Mouse (Mus musculus) ES-Bruce4 (cell line): Measurements from ENCODE around the gene Slc37a1. TPM values are rescaled to one million over a fixed set of nuclear protein-coding genes. Genes with fewer than 3 reads are reported as not detected.
A peak's percentile ranks its signal among the peaks of the same experiment; 100 is the strongest.

Experiments
- H3K27ac ChIP-seq: 2 replicates; pipeline ENCODE4 v1.5.1; 2012; ENCODE audit warnings: low read length, inconsistent platforms; ENCODE audit not compliant: insufficient read depth
- H3K27me3 ChIP-seq: 2 replicates; pipeline ENCODE4 v1.6.1; 2012; ENCODE audit warnings: mild to moderate bottlenecking, low read length, inconsistent platforms; ENCODE audit not compliant: control insufficient read depth, poor library complexity, insufficient read depth, severe bottlenecking
- H3K36me3 ChIP-seq: 2 replicates; pipeline ENCODE4 v1.6.1; 2012; ENCODE audit warnings: inconsistent platforms, mild to moderate bottlenecking, low read length, moderate library complexity; ENCODE audit not compliant: control insufficient read depth, poor library complexity, insufficient read depth, severe bottlenecking
- H3K4me1 ChIP-seq: one replicate; pipeline ENCODE4 v1.8.1; 2011; ENCODE audit warnings: low read length; ENCODE audit not compliant: control insufficient read depth, insufficient read depth
- H3K4me3 ChIP-seq: 2 replicates; pipeline ENCODE4 v1.5.1; 2011; ENCODE audit warnings: low read depth, mild to moderate bottlenecking, low read length
- H3K9ac ChIP-seq: 2 replicates; pipeline ENCODE4 v1.6.1; 2012; ENCODE audit warnings: low read depth, mild to moderate bottlenecking, inconsistent platforms; ENCODE audit not compliant: poor library complexity, severe bottlenecking
- H3K9me3 ChIP-seq: replicated peaks from 2 replicates; pipeline ENCODE4 v1.6.1; 2012; ENCODE audit warnings: mild to moderate bottlenecking, low read length, inconsistent platforms; ENCODE audit not compliant: control insufficient read depth, poor library complexity, insufficient read depth, severe bottlenecking
- CTCF ChIP-seq: IDR thresholded peaks from one replicate; pipeline ENCODE4 v1.8.1; 2011; ENCODE audit warnings: low read depth, low read length
- EP300 ChIP-seq: IDR thresholded peaks from 2 replicates; pipeline ENCODE4 v1.6.1; 2011; ENCODE audit warnings: low read depth, low read length; ENCODE audit not compliant: insufficient read depth
- POLR2A ChIP-seq: IDR thresholded peaks from one replicate; pipeline ENCODE4 v1.8.1; 2011; ENCODE audit warnings: low read length; ENCODE audit not compliant: insufficient read depth
- polyA plus RNA-seq: library from polyadenylated mRNA; stranded (reverse); fragments of >200 nt; gene quantifications from 2 replicates; pipeline ENCODE4 v1.2.4, GENCODE M21; 2011; ENCODE audit warnings: low read depth; ENCODE audit not compliant: missing spikeins, insufficient read depth, insufficient read length

The Slc37a1 gene
- polyA plus RNA-seq, 1 experiment, result 13.4 TPM

DNA sequence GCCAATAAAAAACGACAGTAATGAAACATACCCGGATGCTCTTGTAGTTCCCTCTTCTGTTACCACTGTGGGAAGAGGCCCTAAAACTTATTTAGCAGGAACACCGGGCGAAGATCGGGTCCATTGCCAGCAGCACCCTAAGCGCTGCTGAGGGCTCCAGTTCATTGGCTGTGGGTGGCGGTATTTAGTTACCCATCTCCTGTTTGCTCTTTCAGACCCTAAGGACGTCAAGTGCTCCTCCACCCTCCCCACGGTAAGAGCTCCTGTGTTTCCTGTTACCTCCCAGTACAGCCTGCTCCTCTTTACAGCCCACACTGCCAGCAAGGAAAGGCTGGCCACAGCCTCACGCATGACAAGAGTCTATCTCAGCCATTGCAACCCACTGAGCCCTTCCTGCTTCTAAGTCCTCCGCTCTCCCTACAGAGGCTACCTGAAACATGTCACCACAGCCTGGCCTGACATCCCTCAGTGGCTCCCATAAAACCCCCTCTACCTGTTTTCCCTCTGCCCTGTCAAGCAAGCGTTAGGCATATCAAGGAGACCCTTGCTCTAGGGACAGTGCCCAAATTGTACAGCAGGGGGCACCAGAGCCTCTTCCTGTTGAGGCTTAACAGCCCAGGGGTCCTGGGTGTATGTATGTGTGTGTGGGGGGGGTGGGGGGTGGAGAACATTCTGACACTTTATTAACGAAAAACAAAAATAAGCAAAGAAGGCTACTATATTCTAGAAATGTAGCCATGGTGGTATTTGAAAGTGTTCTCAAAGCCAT lies 39.0 kb downstream of the Slc37a1 start:
- Histone ChIP-seq H3K9ac (no peak overlapping the region), H3K27me3 (no peaks in the 10 kb centered on the region)

GRCm38 (mm10) chr17:31326220-31326852 lies 39.7 kb downstream of the Slc37a1 start:
- no peak overlapping the region for H3K9ac ChIP-seq
- H3K4me3 ChIP-seq, result no peak overlapping the region

More for the DNA sequence above, 39.0 kb downstream of the Slc37a1 start:
- peak overlapping the region; percentile 1; the same call in 1 of the 2 replicates for H3K27ac ChIP-seq
- H3K4me1 ChIP-seq, result peaks cover 7% of the 10 kb centered on the region
- no peaks in the 10 kb centered on the region for H3K9me3 ChIP-seq
- H3K36me3 ChIP-seq, result no peaks in the 10 kb centered on the region
- no peak for TF ChIP-seq POLR2A
- peak; percentile 79 for TF ChIP-seq CTCF
- H3K4me3 ChIP-seq, result no peak overlapping the region

GRCm38 (mm10) chr17:31328466-31328865 lies 41.9 kb downstream of the Slc37a1 start:
- Histone ChIP-seq H3K36me3 (no peaks in the 10 kb centered on the region), H3K9me3 (no peaks in the 10 kb centered on the region), H3K27me3 (no peaks in the 10 kb centered on the region), H3K9ac (no peak overlapping the region), H3K4me3 (no peak overlapping the region), H3K27ac (no peak overlapping the region), H3K4me1 (peaks cover 3% of the 10 kb centered on the region)
- TF ChIP-seq CTCF, result peak; percentile 85
- no peak for TF ChIP-seq POLR2A

More at GRCm38 (mm10) chr17:31326220-31326852, 39.7 kb downstream of the Slc37a1 start:
- Histone ChIP-seq H3K36me3 (no peaks in the 10 kb centered on the region), H3K4me1 (peaks cover 7% of the 10 kb centered on the region), H3K27me3 (no peaks in the 10 kb centered on the region), H3K27ac (peak overlapping the region; percentile 80), H3K9me3 (no peaks in the 10 kb centered on the region)
- TF ChIP-seq POLR2A (no peak), EP300 (peak; percentile 60; the same call in 1 of the 2 replicates)

- H3K4me3 ChIP-seq, result no peak overlapping the region
- TF ChIP-seq EP300 (no peak), POLR2A (no peak), CTCF (peak; percentile 96)
- H3K9ac ChIP-seq, result no peak overlapping the region
- H3K36me3 ChIP-seq, result no peaks in the 10 kb centered on the region
- H3K9me3 ChIP-seq, result no peaks in the 10 kb centered on the region
- no peaks in the 10 kb centered on the region for H3K27me3 ChIP-seq
- no peak overlapping the region for H3K27ac ChIP-seq
- peaks cover 3% of the 10 kb centered on the region for H3K4me1 ChIP-seq
These were observed 44.0 kb downstream of the Slc37a1 start for GRCm38 (mm10) chr17:31330622-31331021.

GRCm38 (mm10) chr17:31331273-31331672 lies 44.7 kb downstream of the Slc37a1 start:
- H3K27me3 ChIP-seq, result no peaks in the 10 kb centered on the region
- H3K4me1 ChIP-seq, result peaks cover 3% of the 10 kb centered on the region
- no peak overlapping the region for H3K9ac ChIP-seq
- no peak overlapping the region for H3K4me3 ChIP-seq
- no peak overlapping the region for H3K27ac ChIP-seq
- TF ChIP-seq EP300 (no peak), POLR2A (no peak), CTCF (peak; percentile 16)
- H3K9me3 ChIP-seq, result no peaks in the 10 kb centered on the region
- no peaks in the 10 kb centered on the region for H3K36me3 ChIP-seq

- H3K27ac ChIP-seq, result no peak overlapping the region
- H3K27me3 ChIP-seq, result no peaks in the 10 kb centered on the region
- no peak overlapping the region for H3K9ac ChIP-seq
- H3K4me3 ChIP-seq, result no peak overlapping the region
- no peaks in the 10 kb centered on the region for H3K9me3 ChIP-seq
- H3K36me3 ChIP-seq, result no peaks in the 10 kb centered on the region
- TF ChIP-seq CTCF (no peak), POLR2A (no peak), EP300 (no peak)
- H3K4me1 ChIP-seq, result peaks cover under 1% of the 10 kb centered on the region
These were observed 45.3 kb downstream of the Slc37a1 start for GRCm38 (mm10) chr17:31331920-31332319.
